Mouse (Mus musculus) MEL (cell line): Measurements from ENCODE around the gene 1700029H14Rik. TPM values are rescaled to one million over a fixed set of nuclear protein-coding genes. Genes with fewer than 3 reads are reported as not detected.

Experiments used
- DNase-seq: peaks from one replicate; pipeline ENCODE4 v3.0.0; 2011; ENCODE audit warnings: low read depth, low spot score
- H3K27ac ChIP-seq: 2 replicates; pipeline ENCODE4 v1.5.1; 2012; ENCODE audit warnings: low read depth, mild to moderate bottlenecking, control low read depth, low read length, moderate library complexity; ENCODE audit not compliant: control insufficient read depth
- H3K27me3 ChIP-seq, 2 experiments: fragments of 150-350 bp in 1 of 2; sonication (generic) in 1 of 2; 2 replicates each; pipeline ENCODE4 v1.6.1; 2012; ENCODE audit warnings: low read length in 2 of 2, mild to moderate bottlenecking in 2 of 2, improper control_type of control experiment in 1 of 2, moderate library complexity in 1 of 2; ENCODE audit not compliant: insufficient read depth in 2 of 2, control insufficient read depth in 1 of 2
- H3K36me3 ChIP-seq, 2 experiments: 2 replicates each; pipeline ENCODE4 v1.6.1; 2012 to 2014; ENCODE audit warnings: low read length in 2 of 2, improper control_type of control experiment in 1 of 2, inconsistent platforms in 1 of 2, mild to moderate bottlenecking in 1 of 2; ENCODE audit not compliant: insufficient read depth in 2 of 2, control insufficient read depth in 1 of 2
- H3K4me1 ChIP-seq, 2 experiments: fragments of 150-350 bp in 1 of 2; sonication (generic) in 1 of 2; 2 replicates each; pipeline ENCODE4 v1.6.1; 2012; ENCODE audit warnings: low read length in 2 of 2, improper control_type of control experiment in 1 of 2, mild to moderate bottlenecking in 1 of 2; ENCODE audit not compliant: insufficient read depth in 2 of 2, control insufficient read depth in 1 of 2
- H3K4me3 ChIP-seq, 2 experiments: fragments of 150-350 bp in 1 of 2; sonication (generic) in 1 of 2; 2 replicates each; pipeline ENCODE4 v1.5.1; 2012; ENCODE audit warnings: low read depth in 2 of 2, low read length in 2 of 2, mild to moderate bottlenecking in 2 of 2, moderate library complexity in 2 of 2, control low read depth in 1 of 2, improper control_type of control experiment in 1 of 2; ENCODE audit not compliant: control insufficient read depth in 1 of 2, insufficient read depth in 1 of 2
- H3K79me2 ChIP-seq: 2 replicates; pipeline ENCODE4 v1.6.1; 2012; ENCODE audit warnings: mild to moderate bottlenecking, low read length, moderate library complexity; ENCODE audit not compliant: control insufficient read depth, poor library complexity, insufficient read depth
- H3K9ac ChIP-seq: 2 replicates; pipeline ENCODE4 v1.6.1; 2012; ENCODE audit warnings: low read depth, mild to moderate bottlenecking, control low read depth, low read length, moderate library complexity; ENCODE audit not compliant: control insufficient read depth, poor library complexity, severe bottlenecking
- H3K9me3 ChIP-seq: fragments of 150-350 bp; sonication (generic); replicated peaks from 2 replicates; pipeline ENCODE4 v1.6.1; 2012; ENCODE audit warnings: mild to moderate bottlenecking, low read length, improper control_type of control experiment, moderate library complexity; ENCODE audit not compliant: insufficient read depth
- BHLHE40 ChIP-seq: IDR thresholded peaks from 2 replicates; pipeline ENCODE4 v1.6.1; 2012; ENCODE audit warnings: low read depth, mild to moderate bottlenecking, inconsistent platforms, low read length, improper control_type of control experiment, borderline replicate concordance
- CHD1 ChIP-seq: IDR thresholded peaks from 2 replicates; pipeline ENCODE4 v1.6.1; 2012; ENCODE audit warnings: low read depth, mild to moderate bottlenecking, inconsistent platforms, low read length, improper control_type of control experiment
- E2F4 ChIP-seq: IDR thresholded peaks from 2 replicates; pipeline ENCODE4 v1.6.1; 2011; ENCODE audit warnings: low read depth, low read length, improper control_type of control experiment, borderline replicate concordance
- ELF1 ChIP-seq: IDR thresholded peaks from 2 replicates; pipeline ENCODE4 v1.6.1; 2014; ENCODE audit warnings: low read depth, mild to moderate bottlenecking, inconsistent platforms, low read length, improper control_type of control experiment, moderate library complexity
- EP300 ChIP-seq, 2 experiments: IDR thresholded peaks; 2 replicates each; pipeline ENCODE4 v1.6.1; 2011; ENCODE audit warnings: improper control_type of control experiment in 2 of 2, low read length in 2 of 2, low read depth in 1 of 2, mild to moderate bottlenecking in 1 of 2
- ETS1 ChIP-seq: IDR thresholded peaks from 2 replicates; pipeline ENCODE4 v1.6.1; 2012; ENCODE audit warnings: low read depth, mild to moderate bottlenecking, inconsistent platforms, low read length, improper control_type of control experiment, moderate library complexity
- GABPA ChIP-seq: IDR thresholded peaks from 2 replicates; pipeline ENCODE4 v1.6.1; 2012; ENCODE audit warnings: low read depth, mild to moderate bottlenecking, inconsistent platforms, low read length, improper control_type of control experiment, moderate library complexity
- GATA1 ChIP-seq: IDR thresholded peaks from 2 replicates; pipeline ENCODE4 v1.6.1; 2011; ENCODE audit warnings: low read depth, low read length, improper control_type of control experiment
- HCFC1 ChIP-seq: IDR thresholded peaks from 2 replicates; pipeline ENCODE4 v1.6.1; 2012; ENCODE audit warnings: low read depth, mild to moderate bottlenecking, inconsistent platforms, low read length, improper control_type of control experiment, moderate library complexity
- JUND ChIP-seq: IDR thresholded peaks from 2 replicates; pipeline ENCODE4 v1.6.1; 2011; ENCODE audit warnings: low read depth, mild to moderate bottlenecking, improper control_type of control experiment, low read length
- KAT2A ChIP-seq: conservative IDR thresholded peaks from 2 replicates; pipeline ENCODE4 v1.6.1; 2012; ENCODE audit warnings: low read depth, low read length, improper control_type of control experiment, inconsistent platforms
- MAFK ChIP-seq: IDR thresholded peaks from 2 replicates; pipeline ENCODE4 v1.6.1; 2011; ENCODE audit warnings: low read depth, mild to moderate bottlenecking, low read length, improper control_type of control experiment, borderline replicate concordance
- MYB ChIP-seq: IDR thresholded peaks from 2 replicates; pipeline ENCODE4 v1.6.1; 2011; ENCODE audit warnings: mild to moderate bottlenecking, low read depth, low read length, improper control_type of control experiment
- MYC ChIP-seq: IDR thresholded peaks from 2 replicates; pipeline ENCODE4 v1.6.1; 2011; ENCODE audit warnings: low read depth, mild to moderate bottlenecking, low read length, improper control_type of control experiment, moderate library complexity
- NELFE ChIP-seq: IDR thresholded peaks from 2 replicates; pipeline ENCODE4 v1.6.1; 2011; ENCODE audit warnings: low read depth, low read length, improper control_type of control experiment
- NRF1 ChIP-seq: IDR thresholded peaks from 2 replicates; pipeline ENCODE4 v1.6.1; 2014; ENCODE audit warnings: low read depth, mild to moderate bottlenecking, inconsistent platforms, low read length, improper control_type of control experiment, moderate library complexity; ENCODE audit not compliant: poor library complexity, insufficient read depth, severe bottlenecking
- POLR2A ChIP-seq, 2 experiments: IDR thresholded peaks; 2 replicates each; pipeline ENCODE4 v1.6.1; 2011 to 2012; ENCODE audit warnings: low read length in 2 of 2, mild to moderate bottlenecking in 2 of 2, control low read depth in 1 of 2, improper control_type of control experiment in 1 of 2, low read depth in 1 of 2, moderate library complexity in 1 of 2; ENCODE audit not compliant: control insufficient read depth in 1 of 2, insufficient read depth in 1 of 2, poor library complexity in 1 of 2
- POLR2AphosphoS2 ChIP-seq: IDR thresholded peaks from 2 replicates; pipeline ENCODE4 v1.6.1; 2011; ENCODE audit warnings: low read length, improper control_type of control experiment
- RAD21 ChIP-seq: IDR thresholded peaks from 2 replicates; pipeline ENCODE4 v1.6.1; 2011; ENCODE audit warnings: mild to moderate bottlenecking, low read depth, low read length, improper control_type of control experiment
- SIN3A ChIP-seq: IDR thresholded peaks from 2 replicates; pipeline ENCODE4 v1.6.1; 2012; ENCODE audit warnings: low read length, improper control_type of control experiment, inconsistent platforms
- SMC3 ChIP-seq: IDR thresholded peaks from 2 replicates; pipeline ENCODE4 v1.6.1; 2011; ENCODE audit warnings: low read depth, low read length, improper control_type of control experiment
- TAL1 ChIP-seq: IDR thresholded peaks from 2 replicates; pipeline ENCODE4 v1.6.1; 2012; ENCODE audit warnings: mild to moderate bottlenecking, inconsistent platforms, low read length, moderate library complexity, mixed read lengths
- TBP ChIP-seq: IDR thresholded peaks from 2 replicates; pipeline ENCODE4 v1.8.0; 2011; ENCODE audit warnings: low read depth, low read length, improper control_type of control experiment
- TCF12 ChIP-seq: IDR thresholded peaks from 2 replicates; pipeline ENCODE4 v1.6.1; 2014; ENCODE audit warnings: low read depth, mild to moderate bottlenecking, inconsistent platforms, low read length, improper control_type of control experiment, moderate library complexity
- USF1 ChIP-seq: IDR thresholded peaks from 2 replicates; pipeline ENCODE4 v1.6.1; 2014; ENCODE audit warnings: low read depth, mild to moderate bottlenecking, inconsistent platforms, low read length, improper control_type of control experiment, moderate library complexity
- USF2 ChIP-seq, 2 experiments: IDR thresholded peaks; 2 replicates each; pipeline ENCODE4 v1.6.1; 2011 to 2012; ENCODE audit warnings: improper control_type of control experiment in 2 of 2, low read length in 2 of 2, borderline replicate concordance in 1 of 2, inconsistent platforms in 1 of 2, low read depth in 1 of 2, mild to moderate bottlenecking in 1 of 2; ENCODE audit not compliant: insufficient read depth in 1 of 2
- ZKSCAN1 ChIP-seq: IDR thresholded peaks from 2 replicates; pipeline ENCODE4 v1.6.1; 2012; ENCODE audit warnings: low read depth, mild to moderate bottlenecking, inconsistent platforms, low read length, improper control_type of control experiment, moderate library complexity
- ZNF384 ChIP-seq: IDR thresholded peaks from 2 replicates; pipeline ENCODE4 v1.6.1; 2012; ENCODE audit warnings: low read depth, mild to moderate bottlenecking, inconsistent platforms, low read length, improper control_type of control experiment
- polyA plus RNA-seq, 2 experiments: library from polyadenylated mRNA; stranded (reverse) in 1 of 2; unstranded in 1 of 2; fragments of >175 nt in 1 of 2; fragments of >200 nt in 1 of 2; gene quantifications; 2 replicates each; pipeline versions ENCODE4 v1.2.1 to v1.2.4; 2012; ENCODE audit warnings: low replicate concordance in 2 of 2, low read depth in 1 of 2; ENCODE audit not compliant: insufficient read length in 2 of 2, insufficient read depth in 1 of 2, missing spikeins in 1 of 2
- total RNA-seq: library from RNA; depleted of rRNA; stranded (reverse); fragments of 300-350 nt; gene quantifications from 2 replicates; pipeline ENCODE4 v1.2.3, GENCODE M21; 2012

1700029H14Rik gene
- total and polyA plus RNA-seq, 3 experiments, result 0.06 TPM; not detected in 2

DNA sequence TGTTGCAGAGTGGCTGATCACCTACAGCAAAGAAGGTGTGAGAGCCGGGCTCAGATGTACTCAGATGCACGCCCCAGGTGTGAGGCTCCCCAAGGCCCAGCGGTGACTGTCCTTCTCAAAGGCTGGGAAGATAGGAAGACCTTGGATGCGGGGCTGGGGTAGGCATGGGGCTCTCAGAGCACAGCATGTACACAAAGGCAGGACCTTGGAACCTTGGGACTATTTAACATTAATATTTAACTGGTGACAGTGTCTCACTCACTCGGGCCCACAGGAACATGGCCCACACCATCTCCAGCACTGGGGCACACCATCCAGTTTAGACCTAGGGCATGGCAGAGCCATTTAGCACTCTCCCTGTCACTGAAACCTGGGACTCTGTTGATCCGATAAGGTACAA is 15.6 kb upstream of the 1700029H14Rik start (continued):
- TF ChIP-seq USF2 (IDR thresholded peaks at IDR 0.05; ENCODE audit: borderline replicate concordance in 1 of 2, insufficient read depth in 1 of 2, low read depth in 1 of 2, low read length in 2 of 2) (no peak), TAL1 (no peak), MAFK (no peak)

DNA sequence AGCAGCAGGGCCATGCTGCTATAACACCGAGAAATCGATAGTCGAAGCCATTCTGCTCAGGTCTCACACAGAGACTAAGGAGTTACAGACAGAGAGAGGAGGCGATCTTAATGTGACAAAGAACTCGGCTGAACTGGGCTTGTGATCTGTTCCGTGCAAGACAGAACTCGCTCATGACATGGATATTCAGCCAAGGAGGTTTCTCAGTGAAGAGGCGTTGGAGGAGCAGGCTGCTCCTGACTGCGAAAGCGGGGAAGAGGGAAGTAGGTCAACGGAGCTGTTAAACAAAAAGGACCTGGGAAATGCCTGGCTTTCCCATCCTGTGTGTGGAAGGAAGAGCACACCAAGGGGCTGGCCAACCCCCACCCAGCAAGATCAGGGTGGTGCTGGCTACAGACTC is 9.7 kb upstream of the 1700029H14Rik start:
- Histone ChIP-seq H3K79me2 (no peaks in the 10 kb centered on the region), H3K36me3 (no peaks in the 10 kb centered on the region), H3K27me3 (no peaks in the 10 kb centered on the region), H3K9me3 (no peaks in the 10 kb centered on the region), H3K4me3 (no peak overlapping the region), H3K4me1 (no peaks in the 10 kb centered on the region), H3K27ac (no peak overlapping the region), H3K9ac (no peak overlapping the region)
- TF ChIP-seq POLR2A (IDR thresholded peaks at IDR 0.05; ENCODE audit: control insufficient read depth in 1 of 2, insufficient read depth in 1 of 2, low read depth in 1 of 2, low read length in 2 of 2, poor library complexity in 1 of 2) (no peak), MYB (no peak), JUND (no peak), TAL1 (no peak), USF1 (no peak), GATA1 (no peak), GABPA (no peak), CHD1 (no peak), MAFK (no peak), ELF1 (no peak), TCF12 (no peak), RAD21 (no peak), USF2 (IDR thresholded peaks at IDR 0.05; ENCODE audit: borderline replicate concordance in 1 of 2, insufficient read depth in 1 of 2, low read depth in 1 of 2, low read length in 2 of 2) (no peak)
- no peak for DNase-seq

DNA sequence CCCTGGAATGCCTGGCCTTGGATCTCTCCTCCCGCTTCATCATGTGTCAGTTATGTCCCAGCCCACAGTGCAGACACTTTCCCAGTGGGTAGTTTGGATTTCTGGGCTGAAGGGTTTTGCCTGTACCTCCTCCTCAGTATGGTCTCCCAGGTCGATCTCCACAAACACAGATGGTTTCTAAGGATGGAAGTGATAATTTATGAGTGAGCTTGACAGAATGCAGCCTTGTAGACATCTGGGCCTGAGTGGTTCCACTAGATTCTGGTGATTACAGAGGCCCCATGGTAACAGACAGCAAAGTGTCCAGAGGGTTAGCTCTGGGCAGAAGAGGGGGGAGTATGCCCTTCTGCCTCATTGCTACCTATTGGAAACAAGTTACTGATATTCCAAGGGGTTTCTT is 4.7 kb downstream of the 1700029H14Rik start:
- DNase-seq, result no peak
- no peaks in the 10 kb centered on the region for H3K27me3 ChIP-seq
- no peaks in the 10 kb centered on the region for H3K9me3 ChIP-seq
- H3K4me1 ChIP-seq, result peaks cover 0 to 5% of the 10 kb centered on the region in 2 experiments; a peak in 1 of 4 replicates
- TF ChIP-seq E2F4 (no peak), SIN3A (no peak), TCF12 (no peak), HCFC1 (no peak), KAT2A (no peak), ZKSCAN1 (no peak), JUND (no peak), POLR2A (IDR thresholded peaks at IDR 0.05; ENCODE audit: control insufficient read depth in 1 of 2, insufficient read depth in 1 of 2, low read depth in 1 of 2, low read length in 2 of 2, poor library complexity in 1 of 2) (no peak), NELFE (no peak), ZNF384 (no peak), BHLHE40 (no peak), USF2 (IDR thresholded peaks at IDR 0.05; ENCODE audit: borderline replicate concordance in 1 of 2, insufficient read depth in 1 of 2, low read depth in 1 of 2, low read length in 2 of 2) (no peak), SMC3 (no peak), TBP (no peak), ETS1 (no peak), USF1 (no peak), NRF1 (no peak), POLR2AphosphoS2 (no peak), EP300 (IDR thresholded peaks at IDR 0.05; ENCODE audit: low read depth in 1 of 2, low read length in 2 of 2) (no peak), MYC (no peak)
- TF ChIP-seq, all 39 proteins: peak for 0
- no peaks in the 10 kb centered on the region for H3K79me2 ChIP-seq
- no peak overlapping the region for H3K27ac ChIP-seq
- no peak overlapping the region for H3K9ac ChIP-seq
- H3K36me3 ChIP-seq, result no peaks in the 10 kb centered on the region
- H3K4me3 ChIP-seq, result no peak overlapping the region
